Mouse (Mus musculus) myocyte (in vitro differentiated cells): ENCODE results near the gene Ralbp1. TPM values are rescaled to one million over a fixed set of nuclear protein-coding genes. Genes with fewer than 3 reads are reported as not detected.

Experiments
- H3K27me3 ChIP-seq: one replicate; pipeline ENCODE4 v1.6.1; 2011; ENCODE audit not compliant: control insufficient read depth, insufficient read depth, insufficient read length
- H3K36me3 ChIP-seq: one replicate; pipeline ENCODE4 v1.6.1; 2011; ENCODE audit not compliant: control insufficient read depth, insufficient read depth
- H3K4me2 ChIP-seq: one replicate; pipeline ENCODE4 v1.6.1; 2011; ENCODE audit warnings: low read depth, control low read depth
- H3K4me3 ChIP-seq: one replicate; pipeline ENCODE4 v1.5.1; 2011; ENCODE audit warnings: mild to moderate bottlenecking, control low read depth, moderate library complexity
- H3K79me2 ChIP-seq: one replicate; pipeline ENCODE4 v1.6.1; 2011; ENCODE audit not compliant: control insufficient read depth, insufficient read depth
- H3ac ChIP-seq: one replicate; pipeline ENCODE4 v1.6.1; 2011; ENCODE audit not compliant: control insufficient read depth, insufficient read length
- CEBPB ChIP-seq: IDR thresholded peaks from 2 replicates; pipeline ENCODE4 v1.6.1; 2011; ENCODE audit warnings: mild to moderate bottlenecking, moderate library complexity; ENCODE audit not compliant: poor library complexity, insufficient read depth, severe bottlenecking
- E2F4 ChIP-seq: IDR thresholded peaks from one replicate; pipeline ENCODE4 v1.6.1; 2011; ENCODE audit warnings: mild to moderate bottlenecking, control low read depth, moderate library complexity; ENCODE audit not compliant: insufficient read depth
- MAX ChIP-seq: IDR thresholded peaks from one replicate; pipeline ENCODE4 v1.6.1; 2011; ENCODE audit warnings: low read depth, mild to moderate bottlenecking, control low read depth
- MYOD1 ChIP-seq, 3 experiments: IDR thresholded peaks; one replicate each; pipeline ENCODE4 v1.6.1; 2011; ENCODE audit warnings: control low read depth in 2 of 3, low read depth in 2 of 3, mild to moderate bottlenecking in 2 of 3, moderate library complexity in 1 of 3; ENCODE audit not compliant: insufficient read length in 2 of 3, control insufficient read depth in 1 of 3
- MYOG ChIP-seq, 3 experiments: IDR thresholded peaks; one replicate each; pipeline ENCODE4 v1.6.1; 2011; ENCODE audit warnings: control low read depth in 2 of 3, low read depth in 2 of 3, mild to moderate bottlenecking in 2 of 3; ENCODE audit not compliant: insufficient read length in 2 of 3, control insufficient read depth in 1 of 3, insufficient read depth in 1 of 3
- POLR2A ChIP-seq: IDR thresholded peaks from one replicate; pipeline ENCODE4 v1.6.1; 2011; ENCODE audit warnings: low read depth, mild to moderate bottlenecking, control low read depth, moderate library complexity; ENCODE audit not compliant: insufficient read length
- POLR2AphosphoS2 ChIP-seq: IDR thresholded peaks from one replicate; pipeline ENCODE4 v1.6.1; 2011; ENCODE audit warnings: low read depth, control low read depth; ENCODE audit not compliant: insufficient read length
- REST ChIP-seq: IDR thresholded peaks from one replicate; pipeline ENCODE4 v1.6.1; 2011; ENCODE audit warnings: mild to moderate bottlenecking, control low read depth, moderate library complexity; ENCODE audit not compliant: insufficient read depth, insufficient read length
- SRF ChIP-seq: IDR thresholded peaks from one replicate; pipeline ENCODE4 v1.6.1; 2011; ENCODE audit warnings: low read depth; ENCODE audit not compliant: control insufficient read depth, insufficient read length
- TCF12 ChIP-seq: IDR thresholded peaks from one replicate; pipeline ENCODE4 v1.6.1; 2011; ENCODE audit warnings: mild to moderate bottlenecking, control low read depth; ENCODE audit not compliant: poor library complexity, insufficient read depth, severe bottlenecking
- TCF3 ChIP-seq: IDR thresholded peaks from one replicate; pipeline ENCODE4 v1.6.1; 2011; ENCODE audit warnings: low read depth, control low read depth; ENCODE audit not compliant: insufficient read length
- USF1 ChIP-seq: IDR thresholded peaks from one replicate; pipeline ENCODE4 v1.6.1; 2011; ENCODE audit warnings: low read depth, mild to moderate bottlenecking, control low read depth, moderate library complexity
- polyA plus RNA-seq: library from polyadenylated mRNA; unstranded; fragments of >200 nt; fragmentation: generic; extraction: Trizol; gene quantifications from one replicate; pipeline ENCODE4 v1.2.1, GENCODE M21; 2012; ENCODE audit warnings: missing spikeins

The Ralbp1 gene
- polyA plus RNA-seq, 1 experiment = 24.5 TPM

- no peaks in the 10 kb centered on the region for H3K79me2 ChIP-seq
- no peaks in the 10 kb centered on the region for H3K27me3 ChIP-seq
- TF ChIP-seq REST = no peak
- no peak for TF ChIP-seq MYOG (IDR thresholded peaks at IDR 0.05; ENCODE audit: control insufficient read depth in 1 of 3, insufficient read depth in 1 of 3, insufficient read length in 2 of 3, low read depth in 2 of 3)
- TF ChIP-seq E2F4 = no peak
- TF ChIP-seq SRF = no peak
- TF ChIP-seq USF1 = no peak
- no peak for TF ChIP-seq POLR2AphosphoS2
- TF ChIP-seq POLR2A = no peak
- no peak for TF ChIP-seq TCF3
- TF ChIP-seq MAX = no peak
- no peak for TF ChIP-seq TCF12
- no peak for TF ChIP-seq MYOD1 (IDR thresholded peaks at IDR 0.05; ENCODE audit: control insufficient read depth in 1 of 3, insufficient read length in 2 of 3, low read depth in 2 of 3)
- H3ac ChIP-seq = no peak overlapping the region
- H3K4me2 ChIP-seq = no peak overlapping the region
- no peak overlapping the region for H3K4me3 ChIP-seq
- H3K36me3 ChIP-seq = peaks cover 16% of the 10 kb centered on the region
Observed at GRCm38 (mm10) chr17:65851749-65852148, 33.8 kb downstream of the Ralbp1 start.

GRCm38 (mm10) chr17:65850487-65850886, 35.1 kb downstream of the Ralbp1 start:
- TF ChIP-seq POLR2AphosphoS2 = peak; percentile 24
- TF ChIP-seq MYOD1 (IDR thresholded peaks at IDR 0.05; ENCODE audit: control insufficient read depth in 1 of 3, insufficient read length in 2 of 3, low read depth in 2 of 3) = no peak
- TF ChIP-seq CEBPB = no peak
- H3K36me3 ChIP-seq = peaks cover 6% of the 10 kb centered on the region
- H3ac ChIP-seq = no peak overlapping the region
- H3K4me2 ChIP-seq = no peak overlapping the region
- H3K4me3 ChIP-seq = no peak overlapping the region
- no peaks in the 10 kb centered on the region for H3K79me2 ChIP-seq
- H3K27me3 ChIP-seq = no peaks in the 10 kb centered on the region

GRCm38 (mm10) chr17:65847694-65848449, 37.7 kb downstream of the Ralbp1 start:
- Histone ChIP-seq H3K4me3 (no peak overlapping the region), H3K27me3 (no peaks in the 10 kb centered on the region), H3ac (no peak overlapping the region), H3K79me2 (no peaks in the 10 kb centered on the region), H3K36me3 (peaks cover 6% of the 10 kb centered on the region), H3K4me2 (no peak overlapping the region)
- TF ChIP-seq E2F4 (no peak), MYOG (IDR thresholded peaks at IDR 0.05; ENCODE audit: control insufficient read depth in 1 of 3, insufficient read depth in 1 of 3, insufficient read length in 2 of 3, low read depth in 2 of 3) (no peak), REST (no peak), CEBPB (no peak), POLR2AphosphoS2 (peak; percentile 65)

- Histone ChIP-seq H3K36me3 (peaks cover 20% of the 10 kb centered on the region), H3K79me2 (no peaks in the 10 kb centered on the region), H3K4me3 (no peak overlapping the region), H3K27me3 (no peaks in the 10 kb centered on the region), H3K4me2 (no peak overlapping the region), H3ac (no peak overlapping the region)
- TF ChIP-seq POLR2AphosphoS2 = peak; percentile 52
- TF ChIP-seq TCF12 = no peak
Observed at GRCm38 (mm10) chr17:65845423-65845822, 40.2 kb downstream of the Ralbp1 start.

GRCm38 (mm10) chr17:65842669-65843381, 42.8 kb downstream of the Ralbp1 start:
- no peaks in the 10 kb centered on the region for H3K27me3 ChIP-seq
- H3K4me3 ChIP-seq = no peak overlapping the region
- no peak overlapping the region for H3ac ChIP-seq
- H3K4me2 ChIP-seq = no peak overlapping the region
- TF ChIP-seq CEBPB = no peak
- TF ChIP-seq MYOD1 (IDR thresholded peaks at IDR 0.05; ENCODE audit: control insufficient read depth in 1 of 3, insufficient read length in 2 of 3, low read depth in 2 of 3) = no peak
- TF ChIP-seq USF1 = no peak
- no peak for TF ChIP-seq SRF
- no peak for TF ChIP-seq E2F4
- TF ChIP-seq MAX = no peak
- TF ChIP-seq TCF3 = no peak
- no peak for TF ChIP-seq MYOG (IDR thresholded peaks at IDR 0.05; ENCODE audit: control insufficient read depth in 1 of 3, insufficient read depth in 1 of 3, insufficient read length in 2 of 3, low read depth in 2 of 3)
- no peak for TF ChIP-seq TCF12
- no peak for TF ChIP-seq REST
- TF ChIP-seq POLR2A = no peak
- TF ChIP-seq POLR2AphosphoS2 = no peak
- peaks cover 43% of the 10 kb centered on the region for H3K36me3 ChIP-seq
- H3K79me2 ChIP-seq = no peaks in the 10 kb centered on the region
